Mouse (Mus musculus): Measurements from ENCODE around the gene Hgfac.

Hgfac gene

GRCm38 (mm10) chr5:35041268-35041829 is at the start of gene Hgfac:
Gene Hgfac, plus strand, starts transcription at chr5:35041509.
- peak; percentile 84 for DNase-seq (ENCODE audit: low spot score)

GRCm38 (mm10) chr5:34998754-34999153 is 42.6 kb upstream of the Hgfac start:
- DNase-seq (ENCODE audit: low spot score): no peak

- no peak for DNase-seq (ENCODE audit: low spot score)
Measured at GRCm38 (mm10) chr5:34999281-34999680, 42.0 kb upstream of the Hgfac start.

- DNase-seq (ENCODE audit: low spot score): no peak
Measured at GRCm38 (mm10) chr5:35000323-35000722, 41.0 kb upstream of the Hgfac start.

- no peak for DNase-seq (ENCODE audit: low spot score)
Measured at GRCm38 (mm10) chr5:35001144-35001543, 40.2 kb upstream of the Hgfac start.

- no peak for DNase-seq (ENCODE audit: low spot score)
Measured at GRCm38 (mm10) chr5:35003611-35004162, 37.6 kb upstream of the Hgfac start.

GRCm38 (mm10) chr5:35004769-35005168 is 36.5 kb upstream of the Hgfac start:
- no peak for DNase-seq (ENCODE audit: low spot score)

- DNase-seq (ENCODE audit: low spot score): no peak
Measured at GRCm38 (mm10) chr5:35005659-35006058, 35.6 kb upstream of the Hgfac start.

- no peak for DNase-seq (ENCODE audit: low spot score)
Measured at GRCm38 (mm10) chr5:35006599-35006998, 34.7 kb upstream of the Hgfac start.

GRCm38 (mm10) chr5:35009163-35009562 is 32.1 kb upstream of the Hgfac start:
- no peak for DNase-seq (ENCODE audit: low spot score)

- DNase-seq (ENCODE audit: low spot score): no peak
Measured at GRCm38 (mm10) chr5:35010656-35011055, 30.7 kb upstream of the Hgfac start.

- DNase-seq (ENCODE audit: low spot score): no peak
Measured at GRCm38 (mm10) chr5:35011156-35011923, 30.0 kb upstream of the Hgfac start.

GRCm38 (mm10) chr5:35014036-35014435 is 27.3 kb upstream of the Hgfac start:
- DNase-seq (ENCODE audit: low spot score): no peak

- no peak for DNase-seq (ENCODE audit: low spot score)
Measured at GRCm38 (mm10) chr5:35019673-35020300, 21.5 kb upstream of the Hgfac start.

GRCm38 (mm10) chr5:35020410-35021241 is 20.7 kb upstream of the Hgfac start:
- peak; percentile 48 for DNase-seq (ENCODE audit: low spot score)

- no peak for DNase-seq (ENCODE audit: low spot score)
Measured at GRCm38 (mm10) chr5:35024975-35025374, 16.3 kb upstream of the Hgfac start.

GRCm38 (mm10) chr5:35029303-35029702 is 12.0 kb upstream of the Hgfac start:
- DNase-seq (ENCODE audit: low spot score): no peak

GRCm38 (mm10) chr5:35029755-35030154 is 11.6 kb upstream of the Hgfac start:
- no peak for DNase-seq (ENCODE audit: low spot score)

- no peak for DNase-seq (ENCODE audit: low spot score)
Measured at GRCm38 (mm10) chr5:35033068-35033467, 8.2 kb upstream of the Hgfac start.

- DNase-seq (ENCODE audit: low spot score): no peak
Measured at GRCm38 (mm10) chr5:35033619-35034018, 7.7 kb upstream of the Hgfac start.

GRCm38 (mm10) chr5:35035141-35035540 is 6.2 kb upstream of the Hgfac start:
- no peak for DNase-seq (ENCODE audit: low spot score)

GRCm38 (mm10) chr5:35035795-35036194 is 5.5 kb upstream of the Hgfac start:
- no peak for DNase-seq (ENCODE audit: low spot score)
